Mouse (Mus musculus): ENCODE results near the gene Pdgfa.
A peak's percentile ranks its signal among the peaks of the same experiment; 100 is the strongest.

Pdgfa gene

DNA sequence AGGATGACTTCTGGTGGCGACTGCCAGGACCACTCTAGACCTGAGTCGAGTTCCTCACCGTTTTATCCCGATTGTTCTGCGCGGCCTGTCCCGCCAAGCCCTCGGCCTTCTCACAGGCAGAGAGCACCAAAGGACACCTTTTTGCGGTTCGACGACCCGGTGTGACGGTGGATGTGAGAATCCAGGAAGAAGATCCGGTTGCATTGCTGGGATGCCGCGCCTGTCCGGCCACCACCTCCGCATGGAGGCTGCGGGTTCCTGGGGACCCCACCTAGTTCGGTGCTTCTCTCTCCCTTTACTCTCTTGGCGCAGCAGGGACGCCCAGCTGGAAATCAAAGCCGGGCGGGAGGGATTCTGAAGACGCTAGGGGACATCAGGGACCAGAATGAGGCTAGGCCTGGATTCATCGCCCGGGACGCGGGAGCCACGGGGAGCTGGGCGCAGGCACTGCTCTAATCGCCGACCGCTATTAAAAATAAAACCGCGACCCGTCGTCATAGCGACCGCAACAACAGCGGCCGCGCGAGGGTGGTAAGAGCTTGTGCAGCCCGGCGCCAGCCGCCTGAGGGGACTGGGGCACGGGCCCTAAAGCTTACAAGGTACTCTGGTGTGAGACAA lies at the start of gene Pdgfa:
Gene Pdgfa, minus strand, starts transcription at position 200 of the 618 bp plus-strand sequence.
- peak in 1 of 2 experiments; percentile 32 for DNase-seq (ENCODE audit: low spot score in 2 of 2)

DNA sequence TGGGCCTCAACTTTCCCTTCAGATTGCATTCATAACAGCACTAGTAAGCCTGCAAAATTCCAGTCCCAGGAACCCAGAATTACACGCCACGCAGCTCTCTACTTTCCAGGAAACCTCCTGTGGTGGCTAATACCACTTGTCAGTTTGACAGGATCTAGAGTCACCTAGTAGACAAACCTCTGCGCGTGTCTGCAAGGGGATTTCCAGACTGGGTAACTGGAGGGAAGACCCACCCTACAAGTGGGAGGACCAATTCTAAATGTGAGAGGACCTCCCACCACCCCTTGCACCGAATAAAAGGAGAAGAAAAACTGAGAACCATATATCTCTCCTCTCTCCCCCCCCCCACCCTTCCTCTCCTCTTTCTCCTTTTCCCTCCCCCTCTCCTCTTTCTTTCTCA lies 49.5 kb upstream of the Pdgfa start:
- DNase-seq (ENCODE audit: low spot score in 2 of 2) = no peak

DNA sequence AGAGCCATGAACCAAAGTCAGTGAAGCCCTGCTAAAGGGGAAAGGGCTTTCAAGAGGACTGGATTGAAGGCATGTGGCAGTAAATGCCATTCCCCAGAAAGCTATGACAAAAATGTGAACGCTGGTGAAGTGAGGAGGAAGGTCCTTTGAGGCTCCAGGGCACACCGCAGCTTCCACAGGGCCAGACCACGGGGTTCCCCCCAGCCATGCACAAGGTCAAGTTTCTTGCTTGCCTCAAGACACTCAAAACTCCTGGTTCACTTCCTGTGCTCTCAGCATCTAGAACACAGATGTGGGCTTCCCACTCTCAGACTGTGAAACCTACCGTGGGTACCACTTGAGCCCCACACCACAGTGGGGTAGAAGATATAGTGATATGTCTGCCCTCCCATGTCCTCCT lies 46.4 kb upstream of the Pdgfa start:
- DNase-seq (ENCODE audit: low spot score in 2 of 2) = no peak

DNA sequence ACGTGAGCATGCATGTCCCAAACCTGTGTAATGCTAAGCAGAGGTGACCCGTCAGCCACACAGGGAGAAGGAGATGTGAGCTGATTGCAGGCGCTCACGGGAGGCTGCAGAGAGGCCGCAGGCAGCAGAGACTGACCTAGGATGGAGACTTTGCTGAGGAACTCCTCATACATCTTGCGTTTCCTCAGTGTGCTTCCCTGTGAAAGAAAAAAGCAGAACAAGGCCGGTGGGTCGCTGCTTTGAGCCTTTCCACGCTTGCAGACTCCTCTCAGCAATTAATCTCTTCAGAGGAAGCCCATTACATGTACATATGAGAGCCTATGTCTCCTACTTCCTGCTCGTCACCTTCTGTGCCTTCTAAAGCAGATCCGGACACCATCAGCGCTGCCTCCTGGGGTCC lies 45.1 kb upstream of the Pdgfa start:
- no peak for DNase-seq (ENCODE audit: low spot score in 2 of 2)

DNA sequence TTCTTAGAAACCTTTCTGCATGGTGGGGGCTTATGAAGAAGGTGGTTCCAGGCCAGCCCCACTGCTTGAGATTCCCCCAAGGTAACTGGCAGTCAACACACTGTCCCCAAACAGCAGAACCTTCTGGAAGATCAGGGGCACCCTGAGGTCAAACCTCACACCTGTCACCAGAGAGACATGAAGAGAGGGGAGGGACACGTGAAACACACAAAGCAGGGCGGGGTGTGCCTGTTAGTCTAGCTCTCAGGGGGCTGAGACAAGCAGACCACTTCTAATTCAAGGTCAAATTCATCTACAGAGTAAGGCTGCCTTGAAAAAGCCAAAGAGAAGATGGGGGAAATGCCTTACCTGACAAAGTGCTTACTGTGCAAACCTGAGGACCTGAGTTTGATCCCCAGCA lies 38.0 kb upstream of the Pdgfa start:
- no peak for DNase-seq (ENCODE audit: low spot score in 2 of 2)

DNA sequence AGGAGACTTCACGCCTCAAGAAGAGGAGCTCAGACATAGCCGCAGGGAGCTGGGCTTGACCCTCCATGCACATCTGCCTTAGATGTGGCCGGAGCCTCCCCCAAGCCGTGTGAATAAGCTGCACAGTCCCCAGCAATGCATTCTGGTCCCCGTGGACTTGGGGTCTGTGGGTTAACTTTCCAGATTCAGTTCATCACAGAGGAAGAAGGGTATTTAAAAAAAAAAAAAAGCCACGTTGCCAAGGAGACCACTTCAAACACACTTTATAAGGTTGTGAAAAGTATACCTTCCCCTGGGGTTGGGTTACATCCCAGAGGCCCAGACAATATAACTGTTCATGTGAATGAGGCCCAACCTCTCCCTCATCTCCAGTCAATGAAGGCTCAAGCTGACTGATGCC lies 37.6 kb upstream of the Pdgfa start:
- DNase-seq (ENCODE audit: low spot score in 2 of 2) = no peak

DNA sequence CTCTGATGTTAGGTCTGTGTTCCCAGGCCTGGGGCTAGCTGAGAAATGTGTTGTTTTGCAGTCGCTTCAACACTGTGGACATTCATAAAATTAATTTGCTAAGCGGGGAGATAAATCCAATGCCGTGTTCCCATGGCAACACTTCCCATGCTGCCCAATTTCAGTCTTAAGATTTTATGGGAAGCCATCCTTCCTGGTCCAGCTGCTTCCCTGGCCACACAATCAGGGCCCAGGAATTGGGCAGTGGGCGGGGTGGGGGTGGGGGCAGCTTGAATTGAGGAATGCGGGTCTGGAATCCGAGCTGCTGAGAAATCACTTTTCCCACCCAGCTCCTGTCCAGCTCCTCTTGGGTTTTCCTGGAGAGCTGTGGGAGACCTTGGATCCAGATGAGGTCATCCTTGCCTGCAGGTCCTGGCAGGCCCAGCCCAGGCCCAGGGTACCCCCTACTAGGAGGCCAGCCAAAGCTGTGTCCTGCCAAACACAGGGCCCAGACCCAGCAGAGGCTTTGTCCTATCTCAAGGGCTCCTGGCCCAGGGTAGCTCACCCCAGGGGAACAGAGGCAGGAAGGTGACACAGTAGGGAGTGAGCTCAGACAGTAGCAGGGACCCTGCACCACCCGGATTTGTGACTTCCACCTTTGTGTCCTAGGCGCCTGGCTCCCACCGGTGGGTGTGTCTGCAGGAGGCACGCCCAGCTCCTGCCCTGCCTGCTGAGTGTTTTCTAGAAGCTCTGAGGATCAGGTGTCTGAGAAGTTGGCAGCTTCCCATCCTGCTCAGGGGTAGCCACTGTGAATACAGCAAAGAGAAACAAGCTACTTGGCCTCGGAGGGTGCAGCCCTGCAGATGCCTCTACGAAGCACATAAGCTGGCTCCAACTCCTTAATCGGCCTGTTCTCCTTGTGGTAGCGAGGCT lies 36.5 kb upstream of the Pdgfa start:
- no peak for DNase-seq (ENCODE audit: low spot score in 2 of 2)

DNA sequence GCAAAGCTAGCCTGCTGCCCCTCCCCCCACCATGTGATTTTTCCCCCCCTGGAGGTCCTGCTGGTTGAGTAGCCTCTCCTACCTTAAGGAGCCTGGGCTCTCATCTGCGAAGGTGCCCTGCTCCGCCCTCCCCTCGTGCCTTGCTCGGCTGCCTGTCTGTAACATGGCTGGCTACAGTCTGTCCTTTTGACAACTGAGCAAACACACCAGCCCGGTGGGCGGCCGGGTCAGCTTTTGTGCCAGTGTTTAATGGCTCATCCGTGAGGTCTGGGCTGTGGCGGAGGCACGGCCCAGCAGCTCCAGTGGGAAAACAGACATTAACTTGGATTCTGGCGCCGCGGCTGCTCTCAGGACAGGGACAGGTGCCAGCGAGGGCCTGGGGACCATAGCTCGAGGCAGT lies 30.4 kb upstream of the Pdgfa start:
- DNase-seq (ENCODE audit: low spot score in 2 of 2) = no peak

DNA sequence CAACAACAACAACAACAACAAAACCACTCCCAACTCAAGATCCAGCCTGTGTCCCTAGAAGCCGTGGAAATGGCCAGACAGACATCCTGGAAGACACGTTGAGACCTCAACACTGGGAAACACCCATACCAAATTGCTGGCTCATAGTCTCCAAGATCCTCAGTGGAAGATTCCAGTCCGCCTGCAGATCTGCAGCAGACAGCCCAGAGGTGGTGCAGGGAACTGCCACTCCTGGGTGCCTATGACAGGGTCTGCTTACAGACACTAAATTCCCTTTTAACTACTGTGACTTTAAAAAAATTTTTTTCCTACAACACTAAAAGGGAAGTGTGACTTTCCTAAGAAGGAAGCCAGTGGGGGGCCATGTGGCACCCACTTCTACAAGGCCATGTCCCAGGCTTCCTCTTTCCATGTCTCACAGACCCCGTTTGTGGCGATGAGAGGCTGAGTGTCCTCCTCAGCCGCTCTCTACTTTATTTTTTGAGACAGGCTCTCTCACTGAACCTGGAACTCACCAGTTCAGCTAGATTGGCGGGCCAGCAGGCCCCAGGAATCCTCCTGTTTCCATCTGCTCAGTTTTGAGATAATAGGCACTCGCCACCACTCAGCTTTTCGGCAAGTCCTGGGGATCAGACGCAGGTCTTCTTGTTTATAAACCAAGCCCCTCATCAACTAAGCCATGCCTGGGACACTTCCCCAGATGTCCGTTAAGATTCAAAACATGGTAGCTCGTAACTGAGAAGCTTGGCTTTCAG lies 27.4 kb upstream of the Pdgfa start:
- no peak for DNase-seq (ENCODE audit: low spot score in 2 of 2)

DNA sequence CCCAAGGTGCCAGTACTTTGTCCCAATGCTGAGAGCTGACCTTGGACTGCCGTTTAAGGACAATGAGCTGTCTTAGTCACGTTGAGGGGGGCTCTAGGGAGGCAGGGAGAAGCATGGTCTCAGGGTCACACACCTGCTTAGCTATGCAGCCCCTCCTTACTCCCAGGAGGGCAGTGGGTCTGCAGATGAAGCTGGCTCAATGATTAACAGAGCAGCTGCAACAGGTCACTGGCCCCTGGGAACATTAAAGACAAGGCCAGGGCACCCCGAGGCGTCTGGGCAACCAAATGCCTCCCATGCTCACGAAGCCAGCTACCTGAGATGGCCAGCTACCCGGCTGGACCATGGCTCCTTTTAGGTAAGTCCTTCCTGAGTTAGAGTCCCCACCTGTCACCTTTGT lies 23.4 kb upstream of the Pdgfa start:
- DNase-seq (ENCODE audit: low spot score in 2 of 2) = no peak

DNA sequence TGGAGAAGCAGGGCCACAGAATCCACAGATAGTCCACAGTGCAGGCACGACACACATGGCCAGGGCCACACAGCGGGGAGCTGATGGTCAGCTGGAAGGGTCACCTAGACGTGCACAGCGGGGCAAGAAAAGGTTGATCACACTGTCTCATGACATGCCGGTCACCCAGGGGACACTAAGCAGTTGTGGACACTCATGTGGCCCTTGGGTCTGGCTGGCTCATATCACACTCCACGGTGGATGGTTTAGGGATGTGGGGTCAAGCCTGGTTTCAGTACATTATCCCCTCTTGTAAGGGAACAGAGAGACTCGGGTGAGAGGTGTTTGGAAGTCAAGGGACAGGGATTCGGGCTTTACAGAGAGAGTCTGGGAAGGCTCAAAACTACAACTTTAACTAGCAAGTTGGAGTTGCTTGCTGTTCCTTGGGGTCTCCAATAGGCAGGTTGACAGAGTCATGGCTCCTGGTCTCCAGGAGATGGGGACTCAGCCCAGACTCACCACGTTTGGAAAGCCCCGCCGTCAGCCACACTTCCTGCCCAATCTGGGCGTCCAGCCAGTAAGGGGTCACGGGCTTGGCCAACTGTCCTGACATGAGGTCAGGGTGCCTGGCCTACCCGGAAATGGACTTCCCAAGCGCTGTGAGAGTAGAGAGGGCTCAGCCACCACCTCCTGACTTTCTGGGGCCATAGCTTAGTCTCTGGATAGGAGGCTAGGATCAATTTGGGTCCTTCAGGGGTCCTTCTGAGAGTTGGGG lies 20.4 kb upstream of the Pdgfa start:
- no peak for DNase-seq (ENCODE audit: low spot score in 2 of 2)

DNA sequence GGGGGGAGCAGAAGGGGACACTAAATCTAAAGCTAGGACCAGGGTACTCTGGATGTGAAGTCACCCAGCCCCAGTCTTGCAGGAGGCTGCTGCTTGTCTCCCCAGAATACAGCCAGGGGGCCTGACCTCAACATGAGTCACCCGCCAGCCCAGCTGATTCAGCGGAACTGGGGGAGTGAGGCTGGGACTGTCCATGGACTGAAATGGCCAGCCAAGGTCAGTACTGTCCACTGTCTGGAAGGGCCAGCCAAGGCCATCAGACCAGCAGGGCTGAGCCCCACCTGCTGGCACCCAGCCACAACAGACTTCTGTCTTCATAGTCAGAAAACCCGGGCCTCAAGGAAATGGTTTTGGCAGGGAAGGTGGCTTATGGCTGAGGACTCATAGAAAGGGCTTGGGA lies 17.9 kb upstream of the Pdgfa start:
- DNase-seq (ENCODE audit: low spot score in 2 of 2) = no peak

DNA sequence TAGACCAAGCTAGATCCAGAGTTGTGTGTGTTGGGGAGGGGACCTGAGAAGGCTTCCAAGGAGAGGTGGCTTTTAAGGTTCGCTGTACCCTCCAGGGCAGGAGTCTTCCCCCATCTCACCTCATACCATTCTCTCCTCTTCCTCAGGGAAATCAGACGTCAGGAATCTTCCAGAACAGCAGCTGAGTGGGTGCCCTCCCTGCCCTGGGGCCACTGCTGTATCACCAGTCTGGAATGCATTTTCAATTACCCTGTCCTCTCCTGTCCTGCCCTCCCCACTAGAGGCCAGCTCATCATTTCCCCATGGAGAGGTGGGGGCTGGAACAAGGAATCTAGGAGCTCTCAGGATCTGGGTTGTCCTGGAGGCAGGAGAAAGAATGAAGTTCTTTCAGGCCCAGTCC lies 13.5 kb upstream of the Pdgfa start:
- DNase-seq (ENCODE audit: low spot score in 2 of 2) = no peak

DNA sequence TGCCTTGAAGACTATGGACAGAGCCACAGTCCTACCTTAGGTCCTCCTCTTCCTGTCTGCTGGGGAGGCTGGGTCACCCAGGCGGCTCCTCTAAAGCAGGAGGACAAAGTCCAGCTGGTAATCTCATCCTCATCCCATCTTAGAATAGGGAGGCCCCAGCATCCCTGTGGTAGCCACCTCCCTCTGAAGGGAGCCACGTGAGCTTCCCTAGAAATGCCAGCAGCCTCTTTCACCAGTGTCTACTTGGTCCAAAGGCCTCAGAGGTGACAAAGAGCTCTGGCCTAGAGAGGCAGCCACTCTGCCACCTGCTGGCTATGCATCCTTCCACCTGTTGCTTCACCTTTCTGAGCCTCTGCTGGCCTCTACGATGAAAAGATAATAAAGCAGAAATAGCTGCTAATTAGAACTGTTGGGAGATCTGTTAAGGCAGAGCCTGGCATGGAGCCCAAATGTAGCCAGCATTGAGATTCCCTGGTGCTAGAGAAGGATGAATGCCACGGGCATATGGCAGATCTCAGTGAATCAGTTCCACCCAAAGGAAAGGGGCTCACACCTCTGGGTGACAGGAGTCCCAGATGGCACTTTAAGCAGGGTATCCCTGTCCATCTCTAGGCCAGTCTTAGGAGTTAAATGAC lies 10.1 kb upstream of the Pdgfa start:
- DNase-seq (ENCODE audit: low spot score in 2 of 2) = no peak

DNA sequence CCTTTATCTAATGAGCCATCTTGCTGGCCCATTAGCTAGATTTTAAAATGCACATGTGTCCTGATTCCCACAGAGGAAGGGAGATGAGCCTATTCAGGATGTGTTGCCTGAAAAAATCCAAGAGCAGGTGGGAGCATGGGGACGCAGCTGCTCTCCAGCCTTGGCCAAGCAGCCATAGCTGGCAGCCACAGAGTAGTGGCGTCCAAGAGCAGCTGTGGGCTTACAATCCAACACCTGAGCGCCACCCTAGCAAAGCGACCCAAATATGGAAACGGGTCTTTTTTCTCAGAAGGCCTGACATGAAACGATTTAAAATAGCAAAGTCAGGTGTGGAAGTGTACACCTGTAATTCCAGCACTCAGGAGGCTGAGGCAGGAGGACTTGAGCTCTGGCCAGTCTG lies 7.4 kb upstream of the Pdgfa start:
- no peak for DNase-seq (ENCODE audit: low spot score in 2 of 2)

DNA sequence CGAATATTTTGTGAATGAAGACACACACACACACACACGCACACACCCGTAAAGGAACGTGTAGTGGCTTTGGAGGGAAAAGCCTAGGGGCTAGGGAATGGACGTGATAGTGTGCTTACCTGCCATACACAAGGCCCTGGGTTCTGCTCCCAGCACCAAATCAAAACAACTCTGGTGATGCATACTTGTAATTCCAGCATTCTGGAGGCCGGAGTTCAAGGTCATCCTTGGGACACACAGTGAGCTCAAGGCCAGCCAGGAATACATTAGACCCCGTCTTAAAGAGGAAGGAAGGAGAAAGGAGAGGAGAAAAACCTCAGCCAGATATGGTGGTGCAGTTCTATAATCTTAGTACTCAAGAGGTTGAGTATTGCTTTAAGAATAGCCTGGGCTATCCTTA lies 2.5 kb upstream of the Pdgfa start:
- no peak for DNase-seq (ENCODE audit: low spot score in 2 of 2)

DNA sequence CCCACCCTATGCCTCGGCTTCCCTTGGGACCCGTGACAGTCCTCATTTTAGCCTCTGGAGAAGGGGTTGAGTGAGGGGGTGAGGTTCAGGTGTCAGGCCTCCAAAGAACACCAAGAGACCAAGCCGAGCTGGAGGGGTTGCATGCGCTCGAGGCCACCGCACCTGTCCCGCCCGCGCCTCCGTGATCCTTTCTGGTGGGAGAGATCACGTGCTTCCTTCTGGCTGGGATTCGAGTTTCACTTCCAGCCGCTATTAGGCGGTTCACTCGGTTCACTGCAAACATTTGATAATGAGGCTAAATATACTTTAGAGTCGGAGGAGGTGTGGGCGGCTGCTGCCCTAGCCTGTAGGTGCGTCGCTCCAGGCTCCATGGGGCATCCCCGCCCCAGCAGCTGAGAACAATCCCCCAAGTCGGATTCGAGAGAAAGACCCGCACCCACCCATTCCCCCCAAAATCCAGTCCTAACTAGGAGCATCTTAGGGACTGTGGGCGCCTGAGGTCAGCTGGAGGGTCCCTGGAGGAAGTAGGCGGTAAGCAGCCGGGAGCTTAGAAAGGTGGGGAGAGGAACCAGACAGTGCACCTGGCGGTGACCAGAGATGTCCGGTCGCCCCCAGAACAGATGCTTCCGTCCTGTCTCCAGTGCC lies 888 bp upstream of the Pdgfa start:
- DNase-seq (ENCODE audit: low spot score in 2 of 2) = no peak

DNA sequence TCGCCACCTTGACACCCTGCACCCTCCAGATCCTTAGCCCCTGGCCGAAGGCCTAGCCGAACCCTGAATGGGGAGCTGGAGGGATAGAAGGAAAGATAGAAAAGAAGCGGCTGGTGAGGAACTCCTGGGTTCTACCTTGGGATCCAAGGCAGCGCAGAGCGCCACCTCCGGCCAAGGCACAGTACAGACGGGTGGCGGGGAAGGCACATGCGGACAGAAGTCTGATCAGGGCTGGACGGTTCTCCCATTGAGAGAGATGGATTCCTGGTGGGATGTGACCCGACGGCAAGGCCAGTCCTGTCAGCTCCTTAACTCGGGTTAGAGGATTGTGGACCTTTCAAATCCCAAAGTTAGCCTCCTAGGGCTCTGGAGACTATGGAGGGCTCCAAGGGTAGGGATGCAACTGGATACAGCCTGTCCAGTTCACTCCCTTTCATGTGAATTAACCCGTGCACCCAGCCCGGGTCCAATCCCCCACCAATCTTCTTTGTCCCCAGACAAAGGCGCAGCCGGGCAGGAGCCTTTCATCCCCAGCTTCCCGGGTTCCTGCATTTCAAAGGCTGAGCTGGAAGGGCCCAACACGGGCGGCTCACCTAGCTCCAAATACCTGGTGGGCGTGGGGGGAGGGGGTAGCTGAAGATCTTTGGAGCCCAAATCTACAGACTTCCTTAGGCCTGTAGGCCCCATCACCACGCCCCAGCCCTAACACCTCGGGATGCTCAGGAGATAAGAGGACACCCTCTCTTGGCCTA lies 672 bp downstream of the Pdgfa start:
- peak in 1 of 2 experiments; percentile 28 for DNase-seq (ENCODE audit: low spot score in 2 of 2)

DNA sequence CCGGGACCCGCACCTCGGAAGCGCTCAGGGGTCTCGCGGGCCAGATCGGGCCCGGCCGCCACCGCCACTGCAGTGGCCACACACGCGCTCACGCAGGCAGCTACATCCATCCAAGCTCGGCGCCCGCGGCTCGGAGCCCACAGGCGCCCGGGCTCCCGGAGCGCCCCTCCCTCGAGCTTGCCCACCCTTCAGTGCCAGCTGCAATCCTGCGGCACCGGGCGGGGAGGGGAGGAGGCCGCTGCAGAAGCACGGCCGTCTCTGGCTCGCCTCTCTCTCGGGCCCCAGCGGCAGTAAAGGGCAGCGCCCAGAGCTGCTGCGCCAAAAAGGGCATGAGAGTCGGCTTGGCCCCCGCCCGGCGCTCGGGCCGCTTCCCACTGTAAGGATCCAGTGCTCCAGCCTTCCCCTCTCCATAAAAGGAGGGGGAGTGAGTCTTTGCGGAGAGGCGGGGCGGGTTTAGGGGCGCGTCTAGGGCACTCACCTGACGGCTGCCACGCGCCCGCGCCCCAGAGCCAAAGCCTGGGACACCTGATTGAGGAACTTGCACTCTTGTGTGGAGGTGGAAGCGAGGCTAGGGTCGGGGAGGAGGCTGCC lies 1.4 kb downstream of the Pdgfa start:
- DNase-seq (ENCODE audit: low spot score in 2 of 2) = peak in 1 of 2 experiments; percentile 59

Measured in right cerebral cortex, postnatal 36 days (tissue).